Mouse (Mus musculus): Measurements from ENCODE around the gene Eva1b. TPM values are rescaled to one million over a fixed set of nuclear protein-coding genes. Genes with fewer than 3 reads are reported as not detected.
"Not testable (repeated sequence)": the region's sequence is repeated elsewhere in the genome, so short reads cannot be mapped to it uniquely, and the experiment has no call there.

Gene Eva1b
- polyA plus RNA-seq, 1 experiment from 2014 or later = 10.0 TPM

DNA sequence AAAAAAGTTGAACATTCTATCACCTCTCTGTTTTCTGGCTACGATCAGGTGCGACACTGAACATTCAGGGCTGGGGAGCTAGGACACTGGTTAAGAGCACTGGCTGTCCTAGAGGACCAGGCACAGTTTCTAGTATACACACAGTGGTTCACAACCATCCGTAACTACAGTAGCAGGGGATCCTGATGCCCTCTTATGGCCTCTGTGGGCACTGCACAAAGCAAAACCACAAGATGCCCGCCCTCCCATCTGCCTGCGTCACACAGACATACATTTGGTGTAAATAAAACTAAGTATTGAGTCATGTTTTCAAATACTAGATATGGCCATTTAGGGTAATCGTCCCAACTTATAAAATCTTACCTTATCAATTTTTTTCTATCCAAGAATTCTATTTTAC, 10.0 kb downstream of the Eva1b start:
- 91% methylated on average over 6 of the region's 6 CpGs for WGBS
- Histone ChIP-seq H3K36me3 (ENCODE audit: control insufficient read depth, insufficient read depth, low read length) (no peaks in the 10 kb centered on the region), H3K27ac (ENCODE audit: low read length) (no peak overlapping the region), H3K4me1 (ENCODE audit: control insufficient read depth, insufficient read depth, low read length) (peaks cover 4% of the 10 kb centered on the region; the same call in 1 of the 2 replicates), H3K4me2 (ENCODE audit: low read length) (no peak overlapping the region), H3K27me3 (ENCODE audit: control insufficient read depth, insufficient read depth, low read depth, low read length) (no peaks in the 10 kb centered on the region), H3K9me3 (replicated peaks; ENCODE audit: control insufficient read depth, low read length, poor library complexity, severe bottlenecking) (no peaks in the 10 kb centered on the region), H3K4me3 (ENCODE audit: low read depth, low read length) (no peak overlapping the region), H3K9ac (ENCODE audit: low read depth, low read length) (no peak overlapping the region)
- ATAC-seq = no peak

GRCm38 (mm10) chr4:126159455-126159854, 11.9 kb downstream of the Eva1b start:
- H3K4me2 ChIP-seq (ENCODE audit: low read length) = no peak overlapping the region
- no peaks in the 10 kb centered on the region for H3K36me3 ChIP-seq (ENCODE audit: control insufficient read depth, insufficient read depth, low read length)
- peaks cover 6% of the 10 kb centered on the region; the same call in 1 of the 2 replicates for H3K4me1 ChIP-seq (ENCODE audit: control insufficient read depth, insufficient read depth, low read length)
- H3K27me3 ChIP-seq (ENCODE audit: control insufficient read depth, insufficient read depth, low read depth, low read length) = no peaks in the 10 kb centered on the region
- ATAC-seq = no peak
- no peak overlapping the region for H3K4me3 ChIP-seq (ENCODE audit: low read depth, low read length)
- no peak overlapping the region for H3K27ac ChIP-seq (ENCODE audit: low read length)
- H3K9me3 ChIP-seq (replicated peaks; ENCODE audit: control insufficient read depth, low read length, poor library complexity, severe bottlenecking) = no peaks in the 10 kb centered on the region
- no peak overlapping the region for H3K9ac ChIP-seq (ENCODE audit: low read depth, low read length)
- 70% methylated on average over 8 of the region's 8 CpGs for WGBS

- H3K27ac ChIP-seq (ENCODE audit: low read length) = no peak overlapping the region
- WGBS = 89% methylated on average over 8 of the region's 8 CpGs
Observed at GRCm38 (mm10) chr4:126160981-126161380, 13.4 kb downstream of the Eva1b start.

DNA sequence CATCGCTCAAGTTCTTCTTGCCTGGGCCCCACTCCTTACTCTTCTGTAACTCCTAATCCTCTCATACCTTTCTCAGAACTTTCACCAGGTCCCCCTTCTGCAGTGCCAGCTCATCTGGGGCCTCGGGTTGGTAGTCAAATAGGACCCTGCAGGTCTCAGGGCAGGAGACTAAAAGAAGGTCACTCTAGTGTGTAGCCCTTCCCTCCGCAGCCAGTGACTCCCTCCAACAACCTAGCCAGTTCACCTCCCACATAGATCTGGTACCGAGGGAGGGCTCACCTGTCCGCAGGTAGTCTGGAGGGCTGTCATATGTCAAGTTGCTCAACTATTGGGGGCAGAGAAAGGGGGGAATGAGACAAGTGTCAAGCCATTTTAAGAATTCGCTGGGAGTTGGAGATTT, 13.9 kb downstream of the Eva1b start:
- Histone ChIP-seq H3K9me3 (replicated peaks; ENCODE audit: control insufficient read depth, low read length, poor library complexity, severe bottlenecking) (no peaks in the 10 kb centered on the region), H3K4me2 (ENCODE audit: low read length) (no peak overlapping the region), H3K4me1 (ENCODE audit: control insufficient read depth, insufficient read depth, low read length) (peaks cover 6% of the 10 kb centered on the region; the same call in 1 of the 2 replicates), H3K9ac (ENCODE audit: low read depth, low read length) (no peak overlapping the region), H3K27me3 (ENCODE audit: control insufficient read depth, insufficient read depth, low read depth, low read length) (no peaks in the 10 kb centered on the region), H3K4me3 (ENCODE audit: low read depth, low read length) (no peak overlapping the region), H3K36me3 (ENCODE audit: control insufficient read depth, insufficient read depth, low read length) (peaks cover 3% of the 10 kb centered on the region; the same call in 1 of the 2 replicates), H3K27ac (ENCODE audit: low read length) (no peak overlapping the region)
- ATAC-seq = no peak
- WGBS = 93% methylated on average over 6 of the region's 6 CpGs

More at GRCm38 (mm10) chr4:126160981-126161380, 13.4 kb downstream of the Eva1b start:
- Histone ChIP-seq H3K4me1 (ENCODE audit: control insufficient read depth, insufficient read depth, low read length) (peaks cover 6% of the 10 kb centered on the region; the same call in 1 of the 2 replicates), H3K9ac (ENCODE audit: low read depth, low read length) (no peak overlapping the region), H3K4me2 (ENCODE audit: low read length) (no peak overlapping the region), H3K9me3 (replicated peaks; ENCODE audit: control insufficient read depth, low read length, poor library complexity, severe bottlenecking) (no peaks in the 10 kb centered on the region), H3K36me3 (ENCODE audit: control insufficient read depth, insufficient read depth, low read length) (no peaks in the 10 kb centered on the region), H3K27me3 (ENCODE audit: control insufficient read depth, insufficient read depth, low read depth, low read length) (no peaks in the 10 kb centered on the region), H3K4me3 (ENCODE audit: low read depth, low read length) (no peak overlapping the region)
- ATAC-seq = no peak

DNA sequence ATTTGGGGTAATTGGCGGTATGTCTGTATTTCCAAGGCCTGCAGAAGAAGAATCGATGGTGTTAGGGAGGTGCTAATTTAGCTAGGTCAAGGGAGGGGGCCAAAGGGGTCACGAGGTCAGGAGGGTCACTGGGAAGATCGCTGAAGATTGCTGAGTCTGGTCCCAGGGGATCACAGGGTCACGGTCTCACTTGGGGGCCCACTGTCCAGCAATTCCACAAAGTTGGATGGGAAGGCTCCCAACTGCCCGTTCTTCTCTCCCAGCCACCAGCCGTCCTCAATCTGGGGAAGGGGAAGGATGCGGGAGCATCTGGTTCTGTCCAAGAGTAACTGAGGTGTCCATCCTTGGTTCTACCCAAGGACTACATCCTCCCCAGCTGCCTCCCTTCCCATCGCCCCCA, 14.4 kb downstream of the Eva1b start:
- 68% methylated on average over 9 of the region's 9 CpGs for WGBS
- Histone ChIP-seq H3K4me3 (ENCODE audit: low read depth, low read length) (no peak overlapping the region), H3K9ac (ENCODE audit: low read depth, low read length) (0 out of 2 replicates have a peak overlapping the region, but pooled peaks have one; percentile 80)

GRCm38 (mm10) chr4:126162544-126163066, 15.1 kb downstream of the Eva1b start:
- 0 out of 2 replicates have a peak overlapping the region, but pooled peaks have one; percentile 32 for H3K27ac ChIP-seq (ENCODE audit: low read length)
- under 1% methylated on average over 42 of the region's 44 CpGs for WGBS

More for the DNA sequence above, 14.4 kb downstream of the Eva1b start:
- H3K27ac ChIP-seq (ENCODE audit: low read length) = no peak overlapping the region
- H3K9me3 ChIP-seq (replicated peaks; ENCODE audit: control insufficient read depth, low read length, poor library complexity, severe bottlenecking) = no peaks in the 10 kb centered on the region
- H3K36me3 ChIP-seq (ENCODE audit: control insufficient read depth, insufficient read depth, low read length) = peaks cover 9% of the 10 kb centered on the region; the same call in 1 of the 2 replicates
- H3K4me2 ChIP-seq (ENCODE audit: low read length) = peak overlapping the region; percentile 84
- H3K27me3 ChIP-seq (ENCODE audit: control insufficient read depth, insufficient read depth, low read depth, low read length) = no peaks in the 10 kb centered on the region
- peaks cover 6% of the 10 kb centered on the region; the same call in 1 of the 2 replicates for H3K4me1 ChIP-seq (ENCODE audit: control insufficient read depth, insufficient read depth, low read length)
- ATAC-seq = 0 out of 2 replicates have a peak, but pooled peaks have one; percentile 7

GRCm38 (mm10) chr4:126163067-126163659, 15.6 kb downstream of the Eva1b start, which contains the start of gene Sh3d21:
Gene Sh3d21 (minus strand): TSS chr4:126163491.
- ATAC-seq = peak; percentile 53
- Histone ChIP-seq H3K4me2 (ENCODE audit: low read length) (peak within 1 kb of the TSS; percentile 84), H3K4me3 (ENCODE audit: low read depth, low read length) (peak within 1 kb of the TSS; percentile 58), H3K36me3 (ENCODE audit: control insufficient read depth, insufficient read depth, low read length) (peaks cover 9% of the 10 kb centered on the region; the same call in 1 of the 2 replicates), H3K4me1 (ENCODE audit: control insufficient read depth, insufficient read depth, low read length) (peaks cover 6% of the 10 kb centered on the region; the same call in 1 of the 2 replicates), H3K27ac (ENCODE audit: low read length) (0 out of 2 replicates have a peak within 1 kb of the TSS, but pooled peaks have one; percentile 32), H3K27me3 (ENCODE audit: control insufficient read depth, insufficient read depth, low read depth, low read length) (no peaks in the 10 kb centered on the region), H3K9ac (ENCODE audit: low read depth, low read length) (peak within 1 kb of the TSS; percentile 80), H3K9me3 (replicated peaks; ENCODE audit: control insufficient read depth, low read length, poor library complexity, severe bottlenecking) (no peaks in the 10 kb centered on the region)
- WGBS = 9% methylated on average over 22 of the region's 22 CpGs

More at GRCm38 (mm10) chr4:126162544-126163066, 15.1 kb downstream of the Eva1b start:
- peak overlapping the region; percentile 80 for H3K9ac ChIP-seq (ENCODE audit: low read depth, low read length)
- peak overlapping the region; percentile 84 for H3K4me2 ChIP-seq (ENCODE audit: low read length)
- no peaks in the 10 kb centered on the region for H3K27me3 ChIP-seq (ENCODE audit: control insufficient read depth, insufficient read depth, low read depth, low read length)
- H3K9me3 ChIP-seq (replicated peaks; ENCODE audit: control insufficient read depth, low read length, poor library complexity, severe bottlenecking) = no peaks in the 10 kb centered on the region
- H3K4me3 ChIP-seq (ENCODE audit: low read depth, low read length) = peak overlapping the region; percentile 58
- peaks cover 6% of the 10 kb centered on the region; the same call in 1 of the 2 replicates for H3K4me1 ChIP-seq (ENCODE audit: control insufficient read depth, insufficient read depth, low read length)
- H3K36me3 ChIP-seq (ENCODE audit: control insufficient read depth, insufficient read depth, low read length) = peaks cover 9% of the 10 kb centered on the region; the same call in 1 of the 2 replicates
- peak; percentile 88 for ATAC-seq

DNA sequence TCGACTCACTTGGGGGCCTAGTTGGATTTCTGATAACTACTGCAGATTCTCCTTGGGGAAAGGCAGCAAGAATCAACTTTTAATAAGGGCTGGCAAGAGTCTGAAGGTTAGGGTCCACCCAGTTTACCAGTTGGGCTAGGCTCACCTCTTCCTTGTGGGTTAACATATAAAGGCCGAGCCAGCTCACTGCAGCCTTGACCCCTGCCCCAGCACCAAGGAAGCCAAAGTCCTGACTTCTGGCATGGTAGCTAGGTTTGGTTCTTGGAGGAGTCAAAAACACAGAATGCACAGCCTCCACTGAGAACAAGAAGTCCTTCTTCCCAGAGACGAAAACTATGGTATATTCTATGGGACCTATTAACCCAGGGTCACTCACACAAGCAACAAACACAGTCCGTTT, 16.1 kb downstream of the Eva1b start:
- Histone ChIP-seq H3K27me3 (ENCODE audit: control insufficient read depth, insufficient read depth, low read depth, low read length) (no peaks in the 10 kb centered on the region), H3K9ac (ENCODE audit: low read depth, low read length) (no peak overlapping the region), H3K4me1 (ENCODE audit: control insufficient read depth, insufficient read depth, low read length) (peaks cover 6% of the 10 kb centered on the region; the same call in 1 of the 2 replicates), H3K4me2 (ENCODE audit: low read length) (no peak overlapping the region), H3K36me3 (ENCODE audit: control insufficient read depth, insufficient read depth, low read length) (peaks cover 9% of the 10 kb centered on the region; the same call in 1 of the 2 replicates), H3K4me3 (ENCODE audit: low read depth, low read length) (no peak overlapping the region), H3K9me3 (replicated peaks; ENCODE audit: control insufficient read depth, low read length, poor library complexity, severe bottlenecking) (no peaks in the 10 kb centered on the region), H3K27ac (ENCODE audit: low read length) (no peak overlapping the region)
- no peak for ATAC-seq
- WGBS = 73% methylated on average over 4 of the region's 4 CpGs

DNA sequence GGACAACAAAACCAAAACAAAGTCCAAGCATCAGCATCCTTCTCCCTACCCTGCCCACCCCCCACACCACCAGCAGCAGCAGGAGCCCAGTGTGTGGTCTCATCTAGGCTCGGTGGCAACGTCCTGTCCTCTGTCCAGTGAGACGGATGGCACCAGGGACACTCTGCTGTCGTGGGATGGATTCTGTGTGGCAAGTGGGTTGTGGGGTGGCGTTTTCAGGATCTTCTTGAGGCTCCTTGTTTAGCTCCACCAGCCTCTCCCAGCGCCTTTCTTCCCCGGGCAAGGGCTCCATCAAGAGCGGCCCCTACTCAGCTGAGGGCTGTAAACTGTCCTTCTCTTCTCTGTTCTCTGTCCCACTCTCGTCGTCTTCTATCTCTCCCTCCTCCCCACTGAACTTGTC, 17.5 kb downstream of the Eva1b start:
- not testable (repeated sequence) for H3K9me3 ChIP-seq (replicated peaks; ENCODE audit: control insufficient read depth, low read length, poor library complexity, severe bottlenecking); H3K27me3 ChIP-seq (ENCODE audit: control insufficient read depth, insufficient read depth, low read depth, low read length); H3K9ac ChIP-seq (ENCODE audit: low read depth, low read length); ATAC-seq; H3K4me1 ChIP-seq (ENCODE audit: control insufficient read depth, insufficient read depth, low read length); H3K4me3 ChIP-seq (ENCODE audit: low read depth, low read length); H3K27ac ChIP-seq (ENCODE audit: low read length); H3K4me2 ChIP-seq (ENCODE audit: low read length)
- WGBS = 69% methylated on average over 8 of the region's 10 CpGs
- H3K36me3 ChIP-seq (ENCODE audit: control insufficient read depth, insufficient read depth, low read length) = peaks cover 17% of the 10 kb centered on the region
